Mouse (Mus musculus) liver, postnatal 0 days (tissue): Measurements from ENCODE around the gene Cacng6. TPM values are rescaled to one million over a fixed set of nuclear protein-coding genes. Genes with fewer than 3 reads are reported as not detected.

Source experiments
- ATAC-seq: fragments of 200-750 bp; cut with Nextera tagmentation; 2 replicates; pipeline ENCODE4 v1.8.0; 2017; ENCODE audit warnings: mild to moderate bottlenecking, moderate library complexity
- DNase-seq: peaks from one replicate; pipeline ENCODE4 v3.0.0-alpha.2; 2016
- H3K27ac ChIP-seq: fragments of 300-500 bp; sonication (generic); 2 replicates; pipeline ENCODE4 v1.5.1; 2014; ENCODE audit warnings: antibody characterized with exemption, moderate library complexity, mild to moderate bottlenecking, low read depth
- H3K27me3 ChIP-seq: fragments of 300-500 bp; sonication (generic); 2 replicates; pipeline ENCODE4 v1.6.1; 2014; ENCODE audit warnings: low read length, control low read depth, mixed read lengths; ENCODE audit not compliant: insufficient read depth
- H3K36me3 ChIP-seq: fragments of 300-500 bp; sonication (generic); replicated peaks from 2 replicates; pipeline ENCODE4 v1.6.1; 2014; ENCODE audit warnings: mild to moderate bottlenecking, control low read depth, low read length, moderate library complexity, mixed read lengths; ENCODE audit not compliant: insufficient read depth
- H3K4me1 ChIP-seq: fragments of 300-500 bp; sonication (generic); 2 replicates; pipeline ENCODE4 v1.6.1; 2014; ENCODE audit warnings: antibody characterized with exemption, mild to moderate bottlenecking, control low read depth; ENCODE audit not compliant: insufficient read depth
- H3K4me2 ChIP-seq: fragments of 300-500 bp; sonication (generic); 2 replicates; pipeline ENCODE4 v1.6.1; 2014; ENCODE audit warnings: low read depth, mild to moderate bottlenecking, low read length, moderate library complexity, mixed read lengths
- H3K4me3 ChIP-seq: fragments of 300-500 bp; sonication (generic); 2 replicates; pipeline ENCODE4 v1.5.1; 2014; ENCODE audit warnings: low read depth, low read length
- H3K9ac ChIP-seq: fragments of 300-500 bp; sonication (generic); replicated peaks from 2 replicates; pipeline ENCODE4 v1.6.1; 2014; ENCODE audit warnings: mild to moderate bottlenecking, moderate library complexity
- H3K9me3 ChIP-seq: fragments of 300-500 bp; sonication (generic); 2 replicates; pipeline ENCODE4 v1.6.1; 2016; ENCODE audit warnings: mild to moderate bottlenecking, control low read depth, low read length, mixed read lengths
- CTCF ChIP-seq: sonication (generic); IDR thresholded peaks from 2 replicates; pipeline ENCODE4 v1.5.1; 2016; ENCODE audit warnings: antibody characterized with exemption, low read depth
- EP300 ChIP-seq: IDR thresholded peaks from 2 replicates; pipeline ENCODE4 v1.6.1; 2016; ENCODE audit warnings: antibody characterized with exemption, low read depth, mild to moderate bottlenecking
- WGBS: fragments of 180-500 bp; shearing (Covaris S2); extraction: QIAGEN DNeasy Blood & Tissue Kit; methylation state at CpG from one replicate; pipeline ENCODE4 v1.1.7; 2014; ENCODE audit not compliant: insufficient replicate concordance; 5-methylcytosine and 5-hydroxymethylcytosine counted together
- microRNA-seq: library from miRNA; unstranded; fragments of <30 nt; microRNA quantifications from one replicate; pipeline ENCODE4, GENCODE M21; 2016
- polyA plus RNA-seq: library from polyadenylated mRNA; unstranded; fragments of >200 nt; fragmentation: Nextera tagmentation; extraction: Ambion mirVana; gene quantifications from 2 replicates; pipeline ENCODE4 v1.2.1, GENCODE M21; 2015

Gene Cacng6
- polyA plus RNA-seq, 1 experiment from 2014 or later = not detected

GRCm38 (mm10) chr7:3463306-3463705 is 39.3 kb downstream of the Cacng6 start:
- no peak for DNase-seq
- no peak overlapping the region for H3K9ac ChIP-seq
- no peak overlapping the region for H3K27ac ChIP-seq
- H3K27me3 ChIP-seq = no peaks in the 10 kb centered on the region
- H3K4me3 ChIP-seq = no peak overlapping the region
- no peaks in the 10 kb centered on the region for H3K4me1 ChIP-seq
- ATAC-seq = no peak
- WGBS = 69% methylated on average over 4 of the region's 4 CpGs
- no peaks in the 10 kb centered on the region for H3K36me3 ChIP-seq
- H3K9me3 ChIP-seq = no peaks in the 10 kb centered on the region
- TF ChIP-seq EP300 (no peak), CTCF (no peak)
- no peak overlapping the region for H3K4me2 ChIP-seq

- Histone ChIP-seq H3K9ac (no peak overlapping the region), H3K36me3 (no peaks in the 10 kb centered on the region), H3K27ac (no peak overlapping the region), H3K4me3 (no peak overlapping the region), H3K4me2 (no peak overlapping the region), H3K27me3 (no peaks in the 10 kb centered on the region), H3K9me3 (no peaks in the 10 kb centered on the region), H3K4me1 (no peaks in the 10 kb centered on the region)
- TF ChIP-seq CTCF (no peak), EP300 (no peak)
- ATAC-seq (no peak), DNase-seq (no peak)
- 47% methylated on average over 2 of the region's 2 CpGs for WGBS
Observed at GRCm38 (mm10) chr7:3468614-3469013, 44.6 kb downstream of the Cacng6 start.

- Histone ChIP-seq H3K4me1 (no peaks in the 10 kb centered on the region), H3K9me3 (no peaks in the 10 kb centered on the region), H3K36me3 (no peaks in the 10 kb centered on the region), H3K4me2 (no peak overlapping the region), H3K27ac (no peak overlapping the region), H3K27me3 (no peaks in the 10 kb centered on the region), H3K9ac (no peak overlapping the region), H3K4me3 (no peak overlapping the region)
- ATAC-seq = no peak
- DNase-seq = no peak
- 57% methylated on average over 3 of the region's 3 CpGs for WGBS
- TF ChIP-seq EP300 = no peak
- no peak for TF ChIP-seq CTCF
Observed at GRCm38 (mm10) chr7:3472774-3473173, 48.8 kb downstream of the Cacng6 start.

DNA sequence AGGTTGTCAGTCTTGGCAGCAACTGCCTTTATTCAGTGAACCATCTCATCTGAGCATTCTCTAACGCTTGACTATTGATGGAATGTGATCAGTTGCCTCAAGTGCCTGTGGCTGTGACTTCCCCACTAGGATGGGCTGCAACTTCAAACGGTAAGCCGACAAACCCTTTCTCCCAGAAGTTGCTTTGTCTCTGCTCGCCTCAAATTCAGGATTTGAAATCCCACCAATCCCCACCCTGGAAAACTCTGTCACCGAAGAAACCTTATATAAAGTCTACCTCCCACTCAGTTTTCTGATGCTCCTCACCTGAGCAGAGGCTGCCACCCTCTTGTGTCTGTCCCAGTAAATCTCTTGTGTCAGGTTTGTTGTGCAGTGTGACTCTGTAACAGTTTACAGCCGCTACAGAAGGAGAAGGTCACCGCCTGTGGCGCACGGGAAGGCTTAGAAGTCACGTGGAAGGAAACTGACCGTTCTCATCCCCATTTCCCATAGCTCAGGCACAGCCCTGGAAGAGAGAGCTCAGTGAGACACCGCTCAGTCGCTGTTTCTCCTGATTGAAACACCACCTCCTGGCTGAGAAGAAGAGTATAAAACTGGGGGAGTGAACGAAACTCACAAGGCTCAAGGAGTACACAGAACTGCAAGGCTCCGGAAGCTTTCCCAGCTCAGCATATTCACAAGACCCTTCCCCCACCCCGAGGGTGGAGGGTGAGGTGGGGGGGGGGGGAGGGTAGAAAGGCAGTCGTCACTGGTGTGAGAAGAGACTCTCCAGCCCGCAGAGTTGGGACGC is 50.5 kb downstream of the Cacng6 start:
- 14% methylated on average over 18 of the region's 19 CpGs for WGBS

GRCm38 (mm10) chr7:3476728-3477127 is 52.7 kb downstream of the Cacng6 start:
- Histone ChIP-seq H3K27me3 (no peaks in the 10 kb centered on the region), H3K27ac (no peak overlapping the region), H3K9me3 (peaks cover 2% of the 10 kb centered on the region; the same call in 1 of the 2 replicates), H3K4me1 (no peaks in the 10 kb centered on the region), H3K4me3 (no peak overlapping the region), H3K9ac (no peak overlapping the region), H3K36me3 (no peaks in the 10 kb centered on the region), H3K4me2 (no peak overlapping the region)
- no peak for ATAC-seq
- no peak for DNase-seq
- 60% methylated on average over 5 of the region's 5 CpGs for WGBS
- no peak for TF ChIP-seq CTCF
- no peak for TF ChIP-seq EP300

More for the DNA sequence above, 50.5 kb downstream of the Cacng6 start:
- no peaks in the 10 kb centered on the region for H3K27me3 ChIP-seq
- DNase-seq (no peak), ATAC-seq (no peak)
- no peaks in the 10 kb centered on the region for H3K9me3 ChIP-seq
- no peak overlapping the region for H3K4me3 ChIP-seq
- H3K27ac ChIP-seq = no peak overlapping the region
- no peak for TF ChIP-seq CTCF
- H3K4me1 ChIP-seq = no peaks in the 10 kb centered on the region
- no peaks in the 10 kb centered on the region for H3K36me3 ChIP-seq
- H3K9ac ChIP-seq = no peak overlapping the region
- H3K4me2 ChIP-seq = no peak overlapping the region

DNA sequence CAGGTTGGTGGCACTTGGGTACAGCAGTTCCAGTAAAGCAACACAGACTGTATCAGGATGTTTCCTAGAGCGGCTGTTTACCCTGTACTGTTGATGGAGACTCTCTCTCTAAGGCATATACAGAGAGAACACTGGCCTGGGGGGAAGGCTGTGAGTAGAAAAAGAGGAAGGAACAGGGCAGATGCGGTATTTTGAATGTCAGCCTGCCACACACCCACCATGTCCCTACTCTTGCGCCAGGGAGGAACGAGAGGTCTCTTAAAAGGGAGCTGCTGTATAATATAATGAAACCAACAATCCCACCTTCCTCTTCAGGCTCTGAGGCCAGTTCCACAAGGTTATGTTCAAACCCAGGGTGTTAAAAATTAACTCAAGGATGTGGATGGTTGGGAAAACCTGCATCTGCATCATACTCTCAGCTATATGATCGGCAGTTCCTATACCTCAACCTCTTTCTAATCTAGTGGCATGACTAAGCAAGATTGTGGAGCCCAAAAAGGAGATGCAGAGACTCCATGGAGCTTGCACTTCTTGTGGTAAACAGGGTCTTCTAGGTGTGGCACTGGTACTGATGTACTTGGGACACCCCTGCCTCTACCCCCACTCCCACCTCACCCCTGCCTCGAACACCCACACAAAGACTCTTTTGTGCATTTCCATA is 58.1 kb downstream of the Cacng6 start:
- H3K4me2 ChIP-seq = no peak overlapping the region
- peaks cover 5% of the 10 kb centered on the region; the same call in 1 of the 2 replicates for H3K9me3 ChIP-seq
- no peaks in the 10 kb centered on the region for H3K27me3 ChIP-seq
- no peak for ATAC-seq
- H3K9ac ChIP-seq = no peak overlapping the region
- H3K36me3 ChIP-seq = no peaks in the 10 kb centered on the region
- TF ChIP-seq EP300 (no peak), CTCF (no peak)
- H3K4me3 ChIP-seq = no peak overlapping the region
- 37% methylated on average over 6 of the region's 6 CpGs for WGBS
- H3K4me1 ChIP-seq = no peaks in the 10 kb centered on the region
- H3K27ac ChIP-seq = no peak overlapping the region
- no peak for DNase-seq

Small RNAs within 50 kb of the gene (microRNA-seq; reads per million reads assigned to microRNA genes)
- not detected for gene Gm23450

Other genes starting within 250 kb of the Cacng6 start
- gene Nlrp12, start 174.5 kb upstream of the Cacng6 start, polyA plus RNA-seq = 4.2 and 5.1 TPM in 2 replicates
- 38.6 and 40.7 TPM in 2 replicates for gene Myadm, start 135.1 kb upstream of the Cacng6 start, polyA plus RNA-seq
- 0.04 and 0.09 TPM in 2 replicates for gene Prkcg, start 135.0 kb upstream of the Cacng6 start, polyA plus RNA-seq
- gene Cacng7, start 91.2 kb upstream of the Cacng6 start, polyA plus RNA-seq = 0.12 and 0.13 TPM in 2 replicates
- not detected in 2 replicates for gene Cacng8, start 33.5 kb upstream of the Cacng6 start, polyA plus RNA-seq
- gene Tarm1, start 78.4 kb downstream of the Cacng6 start, polyA plus RNA-seq = 0.24 and 0.41 TPM in 2 replicates
- 0.12 TPM in 1 of 2 replicates, not detected in the other for gene Oscar, start 192.0 kb downstream of the Cacng6 start, polyA plus RNA-seq
- 385 and 415 TPM in 2 replicates for gene Ndufa3, start 193.2 kb downstream of the Cacng6 start, polyA plus RNA-seq
- 8.8 and 9.8 TPM in 2 replicates for gene Tfpt, start 205.7 kb downstream of the Cacng6 start, polyA plus RNA-seq
- 20.8 and 24.9 TPM in 2 replicates for gene Prpf31, start 205.8 kb downstream of the Cacng6 start, polyA plus RNA-seq
- 12.9 and 13.7 TPM in 2 replicates for gene Cnot3, start 221.1 kb downstream of the Cacng6 start, polyA plus RNA-seq
- 7.0 and 7.8 TPM in 2 replicates for gene Leng1, start 241.6 kb downstream of the Cacng6 start, polyA plus RNA-seq